Mouse (Mus musculus): ENCODE data around the gene Slc44a5. TPM values are rescaled to one million over a fixed set of nuclear protein-coding genes. Genes with fewer than 3 reads are reported as not detected.

Slc44a5 gene
- polyA plus RNA-seq, 1 experiment from 2014 or later = 2.3 TPM

GRCm38 (mm10) chr3:153944335-153944990, 28.8 kb upstream of the Slc44a5 start, which contains the start of gene Acadm:
TSS of gene Acadm (minus strand) at chr3:153944632.
- no peaks in the 10 kb centered on the region for H3K27me3 ChIP-seq
- peaks cover 10% of the 10 kb centered on the region for H3K4me1 ChIP-seq
- peak within 1 kb of the TSS; percentile 83 for H3K4me3 ChIP-seq (replicated peaks)
- ATAC-seq (ENCODE audit: insufficient number of reproducible peaks, low FRiP score, low TSS enrichment, low read depth) = peak; percentile 97
- H3K27ac ChIP-seq (replicated peaks) = peak within 1 kb of the TSS; percentile 93
- H3K9ac ChIP-seq = peak within 1 kb of the TSS; percentile 72
- 0 out of 2 replicates have a peak, but pooled peaks cover 3% of the 10 kb centered on the region for H3K36me3 ChIP-seq
- H3K4me2 ChIP-seq (replicated peaks) = peak within 1 kb of the TSS; percentile 67
- no peaks in the 10 kb centered on the region for H3K9me3 ChIP-seq (replicated peaks)
- WGBS = under 1% methylated on average over 41 of the region's 41 CpGs

GRCm38 (mm10) chr3:153947271-153947670, 26.0 kb upstream of the Slc44a5 start:
- Histone ChIP-seq H3K4me3 (replicated peaks) (no peak overlapping the region), H3K9ac (no peak overlapping the region), H3K9me3 (replicated peaks) (no peaks in the 10 kb centered on the region), H3K4me1 (peaks cover 10% of the 10 kb centered on the region), H3K36me3 (no peaks in the 10 kb centered on the region), H3K27me3 (no peaks in the 10 kb centered on the region), H3K27ac (replicated peaks) (no peak overlapping the region), H3K4me2 (replicated peaks) (no peak overlapping the region)
- ATAC-seq (ENCODE audit: insufficient number of reproducible peaks, low FRiP score, low TSS enrichment, low read depth) = no peak
- 57% methylated on average over 4 of the region's 4 CpGs for WGBS

- Histone ChIP-seq H3K27ac (replicated peaks) (no peak overlapping the region), H3K36me3 (no peaks in the 10 kb centered on the region), H3K4me3 (replicated peaks) (no peak overlapping the region), H3K4me1 (peaks cover 3% of the 10 kb centered on the region; the same call in 1 of the 2 replicates), H3K9ac (no peak overlapping the region), H3K9me3 (replicated peaks) (no peaks in the 10 kb centered on the region), H3K27me3 (no peaks in the 10 kb centered on the region), H3K4me2 (replicated peaks) (no peak overlapping the region)
- 63% methylated on average over 2 of the region's 2 CpGs for WGBS
- no peak for ATAC-seq (ENCODE audit: insufficient number of reproducible peaks, low FRiP score, low TSS enrichment, low read depth)
Observed at GRCm38 (mm10) chr3:153948176-153948575, 25.1 kb upstream of the Slc44a5 start.

GRCm38 (mm10) chr3:153957916-153958315, 15.3 kb upstream of the Slc44a5 start:
- no peak overlapping the region for H3K27ac ChIP-seq (replicated peaks)
- H3K36me3 ChIP-seq = no peaks in the 10 kb centered on the region
- ATAC-seq (ENCODE audit: insufficient number of reproducible peaks, low FRiP score, low TSS enrichment, low read depth) = no peak
- no peak overlapping the region for H3K4me3 ChIP-seq (replicated peaks)
- 76% methylated on average over 5 of the region's 5 CpGs for WGBS
- H3K4me2 ChIP-seq (replicated peaks) = no peak overlapping the region
- no peak overlapping the region for H3K9ac ChIP-seq
- H3K27me3 ChIP-seq = no peaks in the 10 kb centered on the region
- H3K9me3 ChIP-seq (replicated peaks) = no peaks in the 10 kb centered on the region
- H3K4me1 ChIP-seq = no peaks in the 10 kb centered on the region

GRCm38 (mm10) chr3:153959035-153959730, 14.1 kb upstream of the Slc44a5 start:
- Histone ChIP-seq H3K4me1 (no peaks in the 10 kb centered on the region), H3K4me3 (replicated peaks) (no peak overlapping the region), H3K27me3 (no peaks in the 10 kb centered on the region), H3K27ac (replicated peaks) (no peak overlapping the region), H3K36me3 (no peaks in the 10 kb centered on the region), H3K9ac (no peak overlapping the region), H3K9me3 (replicated peaks) (no peaks in the 10 kb centered on the region), H3K4me2 (replicated peaks) (no peak overlapping the region)
- ATAC-seq (ENCODE audit: insufficient number of reproducible peaks, low FRiP score, low TSS enrichment, low read depth) = no peak; the same call in 1 of the 2 replicates
- 95% methylated on average over 1 of the region's 1 CpGs for WGBS

DNA sequence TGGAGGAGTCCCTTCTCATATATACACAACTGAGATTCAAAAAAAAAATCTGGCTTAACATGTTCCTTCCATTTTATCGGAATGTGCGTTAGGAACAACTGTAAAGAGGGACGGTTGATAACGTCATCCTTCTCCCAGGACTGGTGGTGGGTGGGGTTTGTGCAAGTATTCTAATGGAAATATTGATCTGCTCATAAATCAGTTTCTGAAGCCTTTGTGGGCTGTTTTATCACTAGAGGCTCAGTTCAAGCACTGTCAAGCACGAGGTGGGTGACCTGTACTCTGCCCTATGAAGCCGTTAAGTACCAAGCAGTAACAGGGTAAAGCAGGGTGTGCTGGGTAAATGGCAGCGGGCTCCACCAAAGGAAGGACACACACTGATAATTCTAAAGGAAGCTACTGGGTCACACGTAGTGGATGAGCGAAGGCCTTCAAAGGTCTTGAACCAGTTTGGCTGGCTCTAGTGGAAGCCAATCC, 13.5 kb upstream of the Slc44a5 start:
- Histone ChIP-seq H3K4me1 (no peaks in the 10 kb centered on the region), H3K9me3 (replicated peaks) (no peaks in the 10 kb centered on the region), H3K36me3 (no peaks in the 10 kb centered on the region), H3K4me3 (replicated peaks) (no peak overlapping the region), H3K9ac (no peak overlapping the region), H3K27me3 (no peaks in the 10 kb centered on the region), H3K27ac (replicated peaks) (no peak overlapping the region), H3K4me2 (replicated peaks) (no peak overlapping the region)
- no peak for ATAC-seq (ENCODE audit: insufficient number of reproducible peaks, low FRiP score, low TSS enrichment, low read depth)
- 83% methylated on average over 9 of the region's 9 CpGs for WGBS

- H3K36me3 ChIP-seq = no peaks in the 10 kb centered on the region
- no peak overlapping the region for H3K4me2 ChIP-seq (replicated peaks)
- H3K9me3 ChIP-seq (replicated peaks) = no peaks in the 10 kb centered on the region
- no peaks in the 10 kb centered on the region for H3K4me1 ChIP-seq
- H3K27ac ChIP-seq (replicated peaks) = no peak overlapping the region
- H3K9ac ChIP-seq = no peak overlapping the region
- whole genome bisulfite sequencing = 66% methylated on average over 2 of the region's 2 CpGs
- 0 out of 2 replicates have a peak, but pooled peaks have one; percentile 20 for ATAC-seq (ENCODE audit: insufficient number of reproducible peaks, low FRiP score, low TSS enrichment, low read depth)
- no peak overlapping the region for H3K4me3 ChIP-seq (replicated peaks)
- no peaks in the 10 kb centered on the region for H3K27me3 ChIP-seq
Observed at GRCm38 (mm10) chr3:153960884-153961283, 12.4 kb upstream of the Slc44a5 start.

GRCm38 (mm10) chr3:153961632-153962389, 11.4 kb upstream of the Slc44a5 start:
- Histone ChIP-seq H3K27me3 (no peaks in the 10 kb centered on the region), H3K4me1 (no peaks in the 10 kb centered on the region), H3K27ac (replicated peaks) (no peak overlapping the region), H3K36me3 (no peaks in the 10 kb centered on the region), H3K9ac (no peak overlapping the region), H3K4me3 (replicated peaks) (no peak overlapping the region), H3K9me3 (replicated peaks) (no peaks in the 10 kb centered on the region), H3K4me2 (replicated peaks) (no peak overlapping the region)
- 70% methylated on average over 6 of the region's 6 CpGs for WGBS
- no peak for ATAC-seq (ENCODE audit: insufficient number of reproducible peaks, low FRiP score, low TSS enrichment, low read depth)

DNA sequence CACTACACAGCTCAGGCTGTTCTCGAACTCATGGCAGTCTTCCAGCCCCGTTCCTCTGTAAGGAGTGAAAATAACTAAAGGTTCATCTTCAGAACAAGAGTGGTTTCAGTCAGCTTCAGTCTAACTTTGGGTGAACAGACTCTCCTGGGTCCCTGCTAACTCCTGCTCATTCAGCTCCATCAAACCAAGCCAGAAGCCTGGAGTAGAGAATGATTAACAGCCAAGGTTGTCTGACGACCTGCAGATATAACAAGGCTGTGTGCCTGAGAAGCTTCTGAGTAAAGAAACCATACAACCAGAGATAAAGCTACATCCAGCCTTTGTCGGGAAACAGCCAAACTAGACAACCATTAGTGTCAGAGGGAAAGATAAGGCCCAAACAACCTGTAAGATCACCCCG, 5.8 kb upstream of the Slc44a5 start:
- Histone ChIP-seq H3K9me3 (replicated peaks) (no peaks in the 10 kb centered on the region), H3K4me1 (no peaks in the 10 kb centered on the region), H3K9ac (no peak overlapping the region), H3K4me2 (replicated peaks) (no peak overlapping the region), H3K4me3 (replicated peaks) (no peak overlapping the region), H3K36me3 (no peaks in the 10 kb centered on the region), H3K27me3 (peaks cover 3% of the 10 kb centered on the region; the same call in 1 of the 2 replicates), H3K27ac (replicated peaks) (no peak overlapping the region)
- WGBS = 84% methylated on average over 5 of the region's 5 CpGs
- ATAC-seq (ENCODE audit: insufficient number of reproducible peaks, low FRiP score, low TSS enrichment, low read depth) = no peak

DNA sequence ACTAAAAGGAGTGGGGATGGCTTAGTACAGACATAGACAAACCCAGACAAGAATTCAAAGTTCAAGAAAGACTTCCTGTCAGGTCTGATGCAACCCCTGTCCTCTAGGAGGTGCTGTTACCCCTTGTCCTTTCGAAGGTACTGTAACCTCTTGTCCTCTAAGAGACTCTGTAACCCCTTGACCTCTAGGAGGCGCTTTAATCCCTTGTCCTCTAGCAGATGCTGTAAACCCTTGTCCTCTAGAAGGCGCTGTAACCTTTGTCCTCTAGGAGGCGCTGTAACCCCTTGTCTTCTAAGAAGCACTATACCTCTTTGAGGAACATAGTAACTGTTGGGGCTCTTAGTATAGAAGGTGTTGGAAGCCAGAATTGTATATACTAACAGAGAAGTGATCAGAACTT, 4.7 kb upstream of the Slc44a5 start:
- WGBS = 41% methylated on average over 4 of the region's 4 CpGs

GRCm38 (mm10) chr3:153969451-153969850, 3.8 kb upstream of the Slc44a5 start:
- ATAC-seq (ENCODE audit: insufficient number of reproducible peaks, low FRiP score, low TSS enrichment, low read depth) = no peak
- H3K27ac ChIP-seq (replicated peaks) = no peak overlapping the region
- H3K36me3 ChIP-seq = no peaks in the 10 kb centered on the region
- 84% methylated on average over 4 of the region's 4 CpGs for WGBS
- no peaks in the 10 kb centered on the region for H3K9me3 ChIP-seq (replicated peaks)
- H3K4me2 ChIP-seq (replicated peaks) = no peak overlapping the region
- no peak overlapping the region for H3K9ac ChIP-seq
- H3K4me1 ChIP-seq = peaks cover 10% of the 10 kb centered on the region; the same call in 1 of the 2 replicates
- peaks cover 22% of the 10 kb centered on the region for H3K27me3 ChIP-seq
- no peak overlapping the region for H3K4me3 ChIP-seq (replicated peaks)

More for the DNA sequence above, 4.7 kb upstream of the Slc44a5 start:
- Histone ChIP-seq H3K4me1 (0 out of 2 replicates have a peak, but pooled peaks cover 1% of the 10 kb centered on the region), H3K9ac (no peak overlapping the region), H3K9me3 (replicated peaks) (no peaks in the 10 kb centered on the region), H3K27ac (replicated peaks) (no peak overlapping the region), H3K4me3 (replicated peaks) (no peak overlapping the region), H3K4me2 (replicated peaks) (no peak overlapping the region), H3K27me3 (peaks cover 14% of the 10 kb centered on the region), H3K36me3 (no peaks in the 10 kb centered on the region)
- ATAC-seq (ENCODE audit: insufficient number of reproducible peaks, low FRiP score, low TSS enrichment, low read depth) = no peak

All from embryonic facial prominence, embryonic 15.5 days (tissue).